Mouse (Mus musculus): ENCODE measurements at regions not wholly inside any gene's neighbourhood (a gene's known extent, or its start where the extent isn't known, plus 50 kb on each side); places are given as distances from the start of the nearest gene placed in this dataset.
"Not testable (repeated sequence)": the region's sequence is repeated elsewhere in the genome, so short reads cannot be mapped to it uniquely, and the experiment has no call there.

- DNase-seq (ENCODE audit: low read depth, low spot score), result no peak
These were observed 154.2 kb upstream of the Hes1 start for GRCm38 (mm10) chr16:29909923-29910465.

DNA sequence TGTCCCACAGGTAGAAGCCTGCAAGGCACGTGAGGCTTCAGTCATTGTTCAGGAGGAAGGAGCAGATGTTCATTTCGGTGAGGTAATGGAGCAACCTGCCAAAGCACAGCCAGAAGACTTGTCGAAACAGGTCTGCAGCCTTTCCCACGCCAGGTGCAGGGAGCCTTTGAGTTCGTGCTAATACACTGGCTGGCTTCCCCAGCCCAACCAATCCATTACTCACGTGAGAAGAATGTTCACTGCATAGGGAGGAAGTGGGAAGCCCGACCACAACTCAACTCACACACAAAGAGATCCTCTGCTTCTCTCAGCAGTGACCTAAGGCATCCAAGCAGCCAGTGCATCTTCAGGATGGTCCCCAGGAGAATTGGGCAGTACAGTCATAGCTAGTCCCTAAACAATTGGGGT is 153.0 kb upstream of the Hes1 start:
- no peak for DNase-seq (ENCODE audit: low read depth, low spot score)

GRCm38 (mm10) chr16:29913357-29914010 is 150.7 kb upstream of the Hes1 start:
- DNase-seq (ENCODE audit: low read depth, low spot score), result no peak

GRCm38 (mm10) chr16:29915346-29915745 is 148.8 kb upstream of the Hes1 start:
- no peak for DNase-seq (ENCODE audit: low read depth, low spot score)

DNA sequence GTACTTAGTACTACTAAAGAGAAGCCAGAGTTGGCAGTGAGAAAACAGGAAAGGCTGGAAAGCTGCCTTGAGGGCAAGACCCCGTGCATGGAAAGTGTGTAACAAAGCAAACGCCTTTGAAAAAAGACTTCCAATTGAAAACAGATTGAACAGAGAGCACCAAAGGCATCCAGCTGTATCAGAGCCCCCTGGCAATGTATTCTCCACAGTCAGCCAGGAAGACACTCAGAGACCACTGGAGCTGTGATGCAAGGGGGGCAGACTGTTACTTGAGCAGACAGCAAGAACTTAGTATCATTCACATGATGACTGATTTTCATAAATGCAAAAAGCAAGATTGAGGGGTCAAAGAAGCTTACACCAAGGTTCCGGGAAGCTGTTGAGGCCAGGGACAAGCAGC is 146.2 kb upstream of the Hes1 start:
- no peak for DNase-seq (ENCODE audit: low read depth, low spot score)

- no peak for DNase-seq (ENCODE audit: low read depth, low spot score)
These were observed 145.8 kb upstream of the Hes1 start for GRCm38 (mm10) chr16:29918396-29918795.

DNA sequence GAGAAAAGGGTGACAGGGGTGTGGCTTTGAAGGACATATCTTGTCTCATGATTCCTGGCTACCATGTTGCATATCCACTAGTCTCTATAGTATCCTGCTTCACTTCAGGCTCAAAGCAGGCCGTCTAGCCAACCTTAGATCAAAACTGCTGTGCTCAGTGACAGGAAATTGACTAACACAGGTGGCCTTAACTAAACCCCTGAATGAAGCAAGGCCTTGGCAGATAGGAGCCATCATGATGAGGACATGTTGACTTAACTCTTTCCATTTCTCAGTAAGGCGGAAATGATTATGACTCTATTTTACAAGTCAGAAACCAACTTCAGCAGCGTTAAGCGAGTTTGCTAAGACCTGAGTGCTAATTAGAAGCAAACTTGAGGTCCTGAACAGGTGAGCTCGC is 143.2 kb upstream of the Hes1 start:
- no peak for DNase-seq (ENCODE audit: low read depth, low spot score)

GRCm38 (mm10) chr16:29921385-29921784 is 142.8 kb upstream of the Hes1 start:
- no peak for DNase-seq (ENCODE audit: low read depth, low spot score)

DNA sequence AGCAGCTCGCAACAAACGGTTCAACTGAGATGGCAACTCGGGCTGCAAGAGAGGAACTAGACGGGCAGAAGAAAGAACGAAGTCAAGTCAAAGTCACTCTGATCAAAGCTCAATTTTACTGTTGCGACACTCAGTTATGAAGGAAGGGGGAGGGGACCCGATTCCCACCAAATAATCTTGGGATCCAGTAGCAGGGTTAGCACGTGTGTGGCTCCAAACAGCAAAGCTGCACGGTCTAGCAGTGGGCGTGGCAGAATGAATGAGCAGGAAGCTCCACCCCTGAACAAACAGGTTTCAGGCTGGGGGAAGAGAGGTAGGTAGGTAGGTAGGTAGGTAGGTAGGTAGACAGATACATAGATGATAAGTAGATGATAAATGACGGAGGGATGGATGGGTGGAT is 136.9 kb upstream of the Hes1 start:
- DNase-seq (ENCODE audit: low read depth, low spot score), result not testable (repeated sequence)

GRCm38 (mm10) chr16:29928291-29928690 is 135.9 kb upstream of the Hes1 start:
- no peak for DNase-seq (ENCODE audit: low read depth, low spot score)

- DNase-seq (ENCODE audit: low read depth, low spot score), result no peak
These were observed 132.3 kb upstream of the Hes1 start for GRCm38 (mm10) chr16:29931746-29932351.

- DNase-seq (ENCODE audit: low read depth, low spot score), result no peak
These were observed 129.5 kb upstream of the Hes1 start for GRCm38 (mm10) chr16:29934649-29935048.

- DNase-seq (ENCODE audit: low read depth, low spot score), result no peak
These were observed 125.5 kb upstream of the Hes1 start for GRCm38 (mm10) chr16:29938700-29939099.

DNA sequence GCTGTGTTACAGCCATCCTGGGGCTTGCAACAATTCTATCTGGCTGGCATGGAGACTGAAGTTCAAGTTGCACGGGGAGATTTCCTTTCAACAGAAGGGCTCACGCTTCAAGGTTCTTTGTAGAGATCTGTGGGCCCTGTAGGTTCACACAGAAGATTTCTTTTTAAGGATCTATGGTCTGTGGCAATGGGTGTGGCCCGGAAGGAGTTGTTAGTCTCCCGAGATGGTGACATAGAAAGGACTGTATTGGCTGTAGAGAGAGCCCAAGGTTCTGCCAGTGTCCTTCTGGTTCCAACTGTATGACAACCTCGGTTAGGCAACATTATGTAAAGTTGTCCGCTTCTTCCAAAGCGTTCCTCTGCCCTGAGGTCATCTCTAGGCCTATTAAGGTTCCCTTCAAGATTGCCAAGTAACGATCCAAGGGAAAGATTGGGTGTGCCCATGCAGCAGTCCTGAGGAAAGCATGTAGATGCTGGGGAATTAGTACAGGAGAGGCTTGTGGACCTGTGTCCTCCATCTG is 124.8 kb upstream of the Hes1 start:
- DNase-seq (ENCODE audit: low read depth, low spot score), result no peak

DNA sequence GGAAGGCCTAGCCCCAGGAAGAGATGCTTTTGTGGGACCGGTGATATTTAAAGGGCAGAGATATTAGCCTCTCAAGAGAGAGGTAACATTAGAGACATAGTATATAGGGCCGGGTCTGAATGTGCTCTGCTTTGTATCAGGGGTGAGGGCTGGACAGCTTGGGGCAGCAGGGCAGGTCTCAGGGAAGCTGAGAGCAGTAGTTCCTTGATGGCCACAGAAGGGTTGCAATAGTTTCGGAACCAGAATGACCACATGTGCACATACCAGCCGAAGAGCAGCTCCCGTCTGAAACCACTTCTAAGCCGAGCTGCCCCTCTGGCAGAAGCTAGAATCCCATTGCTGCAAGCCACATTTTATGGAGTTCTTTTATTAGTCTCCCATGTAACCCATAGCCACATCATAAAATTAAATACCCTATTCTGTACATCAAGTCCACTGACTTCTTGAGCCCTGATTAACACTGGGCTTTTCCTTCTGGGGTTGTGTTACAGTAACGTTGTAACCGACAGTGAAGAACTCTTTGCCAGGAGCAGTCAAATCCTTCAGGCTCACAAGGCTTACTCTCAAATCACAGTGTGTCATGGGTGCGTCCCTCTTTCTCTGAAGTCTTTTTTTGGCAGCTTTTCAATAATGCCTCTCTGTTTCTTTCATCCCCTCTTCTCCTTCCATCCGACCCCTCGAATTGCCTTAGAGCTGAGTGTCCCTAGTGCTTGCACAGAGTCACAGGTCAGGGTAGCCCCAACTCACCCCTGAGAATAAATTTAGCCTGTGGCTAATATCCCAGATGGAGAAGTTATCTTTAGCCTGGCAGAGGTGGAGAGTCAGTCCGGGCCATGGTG is 124.1 kb upstream of the Hes1 start:
- DNase-seq (ENCODE audit: low read depth, low spot score), result no peak

GRCm38 (mm10) chr16:29942111-29942510 is 122.1 kb upstream of the Hes1 start:
- no peak for DNase-seq (ENCODE audit: low read depth, low spot score)

DNA sequence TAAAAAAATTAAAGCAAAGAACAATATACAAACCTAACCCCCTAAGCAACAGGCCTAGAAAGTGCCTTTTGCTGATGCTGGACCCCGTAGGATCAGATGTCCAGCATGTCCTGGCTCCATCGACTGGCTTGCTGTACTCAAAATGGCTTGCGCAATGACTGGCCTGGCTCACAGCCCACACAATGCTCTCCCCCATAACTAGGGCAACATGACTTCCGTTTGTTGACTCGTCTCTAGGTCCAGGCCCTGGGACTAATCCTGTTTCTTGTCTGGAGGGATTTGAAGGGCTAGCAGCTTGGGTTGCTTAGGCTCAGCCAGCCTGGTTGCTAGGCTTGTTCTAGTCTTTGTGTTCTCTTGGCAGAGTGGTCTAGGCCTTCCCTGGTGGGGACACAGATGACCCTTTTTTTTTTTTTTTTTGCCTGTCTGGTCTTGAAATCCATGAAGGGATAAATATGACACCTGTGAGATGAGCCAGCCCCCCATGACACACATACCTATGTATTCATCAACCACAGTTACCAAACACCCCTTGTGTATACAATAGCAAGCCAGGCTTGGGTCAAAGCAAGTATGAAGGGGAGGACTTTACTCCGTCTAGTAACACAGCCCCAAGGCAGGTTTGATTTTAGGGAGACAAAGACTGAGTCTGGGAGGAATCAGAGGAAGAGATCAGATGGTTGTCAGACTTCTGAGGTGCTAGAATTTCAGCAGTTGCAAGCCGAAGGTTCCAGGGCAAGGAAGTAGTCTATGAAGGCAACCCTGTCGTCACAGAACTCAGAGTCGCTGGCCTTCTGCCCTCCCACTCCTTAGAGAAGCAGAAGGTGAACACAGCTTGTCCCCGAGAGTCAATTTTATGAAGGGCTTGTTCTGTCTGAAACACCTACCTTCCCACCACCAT is 120.0 kb upstream of the Hes1 start:
- DNase-seq (ENCODE audit: low read depth, low spot score), result no peak

DNA sequence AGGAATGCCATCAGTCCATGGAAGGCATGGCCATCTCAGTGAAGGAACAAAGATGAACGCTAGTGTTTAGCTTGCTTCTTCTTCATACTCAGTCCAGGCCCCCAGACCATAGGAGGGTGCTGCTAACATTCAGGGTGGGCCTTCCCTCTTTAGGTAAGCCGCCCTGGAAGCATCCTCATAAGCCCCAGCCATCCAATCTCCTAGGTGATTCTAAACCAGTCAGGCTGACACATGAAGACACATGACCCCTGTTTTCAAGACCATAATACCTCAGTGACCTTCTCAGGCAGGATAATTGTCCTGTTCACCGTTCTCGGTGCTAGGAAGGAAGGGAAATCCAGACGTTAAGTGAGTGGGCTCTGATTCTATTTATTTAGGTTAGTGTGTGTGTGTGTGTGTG is 119.2 kb upstream of the Hes1 start:
- DNase-seq (ENCODE audit: low read depth, low spot score), result no peak

- no peak for DNase-seq (ENCODE audit: low read depth, low spot score)
These were observed 118.8 kb upstream of the Hes1 start for GRCm38 (mm10) chr16:29945376-29945890.

- DNase-seq (ENCODE audit: low read depth, low spot score), result no peak
These were observed 118.1 kb upstream of the Hes1 start for GRCm38 (mm10) chr16:29945891-29946598.

All from CD4-positive helper T cell, adult 2 months (primary cell).